Mouse (Mus musculus) myocyte (in vitro differentiated cells): Measurements from ENCODE around the gene Fez1. TPM values are rescaled to one million over a fixed set of nuclear protein-coding genes. Genes with fewer than 3 reads are reported as not detected.

Source experiments
- H3K27me3 ChIP-seq: one replicate; pipeline ENCODE4 v1.6.1; 2011; ENCODE audit not compliant: control insufficient read depth, insufficient read depth, insufficient read length
- H3K36me3 ChIP-seq: one replicate; pipeline ENCODE4 v1.6.1; 2011; ENCODE audit not compliant: control insufficient read depth, insufficient read depth
- H3K4me2 ChIP-seq: one replicate; pipeline ENCODE4 v1.6.1; 2011; ENCODE audit warnings: low read depth, control low read depth
- H3K4me3 ChIP-seq: one replicate; pipeline ENCODE4 v1.5.1; 2011; ENCODE audit warnings: mild to moderate bottlenecking, control low read depth, moderate library complexity
- H3K79me2 ChIP-seq: one replicate; pipeline ENCODE4 v1.6.1; 2011; ENCODE audit not compliant: control insufficient read depth, insufficient read depth
- H3ac ChIP-seq: one replicate; pipeline ENCODE4 v1.6.1; 2011; ENCODE audit not compliant: control insufficient read depth, insufficient read length
- CEBPB ChIP-seq: IDR thresholded peaks from 2 replicates; pipeline ENCODE4 v1.6.1; 2011; ENCODE audit warnings: mild to moderate bottlenecking, moderate library complexity; ENCODE audit not compliant: poor library complexity, insufficient read depth, severe bottlenecking
- E2F4 ChIP-seq: IDR thresholded peaks from one replicate; pipeline ENCODE4 v1.6.1; 2011; ENCODE audit warnings: mild to moderate bottlenecking, control low read depth, moderate library complexity; ENCODE audit not compliant: insufficient read depth
- MAX ChIP-seq: IDR thresholded peaks from one replicate; pipeline ENCODE4 v1.6.1; 2011; ENCODE audit warnings: low read depth, mild to moderate bottlenecking, control low read depth
- MYOD1 ChIP-seq, 3 experiments: IDR thresholded peaks; one replicate each; pipeline ENCODE4 v1.6.1; 2011; ENCODE audit warnings: control low read depth in 2 of 3, low read depth in 2 of 3, mild to moderate bottlenecking in 2 of 3, moderate library complexity in 1 of 3; ENCODE audit not compliant: insufficient read length in 2 of 3, control insufficient read depth in 1 of 3
- MYOG ChIP-seq, 3 experiments: IDR thresholded peaks; one replicate each; pipeline ENCODE4 v1.6.1; 2011; ENCODE audit warnings: control low read depth in 2 of 3, low read depth in 2 of 3, mild to moderate bottlenecking in 2 of 3; ENCODE audit not compliant: insufficient read length in 2 of 3, control insufficient read depth in 1 of 3, insufficient read depth in 1 of 3
- POLR2A ChIP-seq: IDR thresholded peaks from one replicate; pipeline ENCODE4 v1.6.1; 2011; ENCODE audit warnings: low read depth, mild to moderate bottlenecking, control low read depth, moderate library complexity; ENCODE audit not compliant: insufficient read length
- POLR2AphosphoS2 ChIP-seq: IDR thresholded peaks from one replicate; pipeline ENCODE4 v1.6.1; 2011; ENCODE audit warnings: low read depth, control low read depth; ENCODE audit not compliant: insufficient read length
- REST ChIP-seq: IDR thresholded peaks from one replicate; pipeline ENCODE4 v1.6.1; 2011; ENCODE audit warnings: mild to moderate bottlenecking, control low read depth, moderate library complexity; ENCODE audit not compliant: insufficient read depth, insufficient read length
- SRF ChIP-seq: IDR thresholded peaks from one replicate; pipeline ENCODE4 v1.6.1; 2011; ENCODE audit warnings: low read depth; ENCODE audit not compliant: control insufficient read depth, insufficient read length
- TCF12 ChIP-seq: IDR thresholded peaks from one replicate; pipeline ENCODE4 v1.6.1; 2011; ENCODE audit warnings: mild to moderate bottlenecking, control low read depth; ENCODE audit not compliant: poor library complexity, insufficient read depth, severe bottlenecking
- TCF3 ChIP-seq: IDR thresholded peaks from one replicate; pipeline ENCODE4 v1.6.1; 2011; ENCODE audit warnings: low read depth, control low read depth; ENCODE audit not compliant: insufficient read length
- USF1 ChIP-seq: IDR thresholded peaks from one replicate; pipeline ENCODE4 v1.6.1; 2011; ENCODE audit warnings: low read depth, mild to moderate bottlenecking, control low read depth, moderate library complexity
- polyA plus RNA-seq: library from polyadenylated mRNA; unstranded; fragments of >200 nt; fragmentation: generic; extraction: Trizol; gene quantifications from one replicate; pipeline ENCODE4 v1.2.1, GENCODE M21; 2012; ENCODE audit warnings: missing spikeins

Fez1 gene
- polyA plus RNA-seq, 1 experiment = 2.6 TPM

GRCm38 (mm10) chr9:36848661-36849060 lies 27.0 kb downstream of the Fez1 start:
- no peak for TF ChIP-seq TCF12
- TF ChIP-seq E2F4 = no peak
- TF ChIP-seq POLR2AphosphoS2 = no peak
- TF ChIP-seq SRF = no peak
- no peak for TF ChIP-seq MYOG (IDR thresholded peaks at IDR 0.05; ENCODE audit: control insufficient read depth in 1 of 3, insufficient read depth in 1 of 3, insufficient read length in 2 of 3, low read depth in 2 of 3)
- no peak for TF ChIP-seq TCF3
- TF ChIP-seq CEBPB = no peak
- no peak for TF ChIP-seq MYOD1 (IDR thresholded peaks at IDR 0.05; ENCODE audit: control insufficient read depth in 1 of 3, insufficient read length in 2 of 3, low read depth in 2 of 3)
- TF ChIP-seq MAX = no peak
- TF ChIP-seq USF1 = no peak
- no peak for TF ChIP-seq POLR2A
- TF ChIP-seq REST = no peak
- Histone ChIP-seq H3K4me2 (no peak overlapping the region), H3ac (no peak overlapping the region)

GRCm38 (mm10) chr9:36850091-36850490 lies 28.4 kb downstream of the Fez1 start:
- Histone ChIP-seq H3K27me3 (no peaks in the 10 kb centered on the region), H3K4me2 (no peak overlapping the region), H3K4me3 (no peak overlapping the region)

More at GRCm38 (mm10) chr9:36848661-36849060, 27.0 kb downstream of the Fez1 start:
- Histone ChIP-seq H3K4me3 (no peak overlapping the region), H3K79me2 (no peaks in the 10 kb centered on the region), H3K27me3 (no peaks in the 10 kb centered on the region), H3K36me3 (no peaks in the 10 kb centered on the region)

GRCm38 (mm10) chr9:36852175-36852574 lies 30.5 kb downstream of the Fez1 start:
- Histone ChIP-seq H3K27me3 (no peaks in the 10 kb centered on the region), H3K36me3 (no peaks in the 10 kb centered on the region), H3K4me2 (no peak overlapping the region), H3ac (no peak overlapping the region), H3K4me3 (no peak overlapping the region), H3K79me2 (no peaks in the 10 kb centered on the region)
- no peak for TF ChIP-seq MYOD1 (IDR thresholded peaks at IDR 0.05; ENCODE audit: control insufficient read depth in 1 of 3, insufficient read length in 2 of 3, low read depth in 2 of 3)
- TF ChIP-seq MAX = no peak
- TF ChIP-seq USF1 = no peak
- no peak for TF ChIP-seq REST
- TF ChIP-seq E2F4 = no peak
- TF ChIP-seq CEBPB = no peak
- no peak for TF ChIP-seq TCF3
- no peak for TF ChIP-seq POLR2AphosphoS2
- no peak for TF ChIP-seq SRF
- no peak for TF ChIP-seq TCF12
- no peak for TF ChIP-seq MYOG (IDR thresholded peaks at IDR 0.05; ENCODE audit: control insufficient read depth in 1 of 3, insufficient read depth in 1 of 3, insufficient read length in 2 of 3, low read depth in 2 of 3)
- no peak for TF ChIP-seq POLR2A

More at GRCm38 (mm10) chr9:36850091-36850490, 28.4 kb downstream of the Fez1 start:
- H3K79me2 ChIP-seq = no peaks in the 10 kb centered on the region
- TF ChIP-seq MYOD1 (IDR thresholded peaks at IDR 0.05; ENCODE audit: control insufficient read depth in 1 of 3, insufficient read length in 2 of 3, low read depth in 2 of 3) (no peak), E2F4 (no peak), TCF3 (no peak), USF1 (no peak), POLR2AphosphoS2 (no peak), REST (no peak), MAX (no peak), TCF12 (no peak), CEBPB (no peak), MYOG (IDR thresholded peaks at IDR 0.05; ENCODE audit: control insufficient read depth in 1 of 3, insufficient read depth in 1 of 3, insufficient read length in 2 of 3, low read depth in 2 of 3) (no peak), SRF (no peak), POLR2A (no peak)
- no peaks in the 10 kb centered on the region for H3K36me3 ChIP-seq
- H3ac ChIP-seq = no peak overlapping the region

GRCm38 (mm10) chr9:36856351-36856750 lies 34.7 kb downstream of the Fez1 start:
- Histone ChIP-seq H3ac (no peak overlapping the region), H3K4me2 (no peak overlapping the region), H3K4me3 (no peak overlapping the region), H3K36me3 (no peaks in the 10 kb centered on the region), H3K27me3 (peaks cover 8% of the 10 kb centered on the region), H3K79me2 (no peaks in the 10 kb centered on the region)
- TF ChIP-seq E2F4 (no peak), MYOD1 (IDR thresholded peaks at IDR 0.05; ENCODE audit: control insufficient read depth in 1 of 3, insufficient read length in 2 of 3, low read depth in 2 of 3) (no peak), POLR2A (no peak), REST (no peak), MYOG (IDR thresholded peaks at IDR 0.05; ENCODE audit: control insufficient read depth in 1 of 3, insufficient read depth in 1 of 3, insufficient read length in 2 of 3, low read depth in 2 of 3) (no peak), SRF (no peak), CEBPB (no peak), TCF12 (no peak), USF1 (no peak), TCF3 (no peak), POLR2AphosphoS2 (no peak), MAX (no peak)
